Mouse (Mus musculus) C2C12 (cell line): Measurements from ENCODE around the gene Gm49510. TPM values are rescaled to one million over a fixed set of nuclear protein-coding genes. Genes with fewer than 3 reads are reported as not detected.

Source experiments
- H3K27me3 ChIP-seq: one replicate; pipeline ENCODE4 v1.6.1; 2011; ENCODE audit not compliant: control insufficient read depth, insufficient read depth, insufficient read length
- H3K36me3 ChIP-seq: one replicate; pipeline ENCODE4 v1.6.1; 2011; ENCODE audit not compliant: control insufficient read depth, insufficient read depth
- H3K4me3 ChIP-seq: one replicate; pipeline ENCODE4 v1.5.1; 2011; ENCODE audit warnings: mild to moderate bottlenecking, control low read depth; ENCODE audit not compliant: poor library complexity, insufficient read depth, severe bottlenecking
- H3K79me2 ChIP-seq: one replicate; pipeline ENCODE4 v1.6.1; 2011; ENCODE audit not compliant: control insufficient read depth, insufficient read depth
- H3K79me3 ChIP-seq: one replicate; pipeline ENCODE4 v1.6.1; 2011; ENCODE audit warnings: low read depth, control low read depth
- H3ac ChIP-seq: one replicate; pipeline ENCODE3; 2011; ENCODE audit warnings: low read depth; ENCODE audit not compliant: control insufficient read depth, insufficient read length
- CEBPB ChIP-seq: IDR thresholded peaks from one replicate; pipeline ENCODE4 v1.6.1; 2011; ENCODE audit warnings: low read depth, mild to moderate bottlenecking, control low read depth, moderate library complexity
- CTCF ChIP-seq: IDR thresholded peaks from one replicate; pipeline ENCODE4 v1.5.1; 2011; ENCODE audit not compliant: control insufficient read depth, insufficient read depth, insufficient read length
- FOSL1 ChIP-seq: IDR thresholded peaks from one replicate; pipeline ENCODE4 v1.8.0; 2011; ENCODE audit warnings: mild to moderate bottlenecking, low read length; ENCODE audit not compliant: poor library complexity, insufficient read depth, severe bottlenecking
- MAX ChIP-seq: IDR thresholded peaks from one replicate; pipeline ENCODE4 v1.6.1; 2011; ENCODE audit warnings: mild to moderate bottlenecking, control low read depth
- MYOD1 ChIP-seq: IDR thresholded peaks from one replicate; pipeline ENCODE4 v1.6.1; 2011; ENCODE audit warnings: low read depth; ENCODE audit not compliant: control insufficient read depth, insufficient read length
- MYOG ChIP-seq: IDR thresholded peaks from one replicate; pipeline ENCODE4 v1.6.1; 2011; ENCODE audit not compliant: control insufficient read depth, insufficient read length; ENCODE audit errors: extremely low read depth
- USF1 ChIP-seq: IDR thresholded peaks from one replicate; pipeline ENCODE4 v1.6.1; 2011; ENCODE audit warnings: low read depth, mild to moderate bottlenecking, control low read depth, moderate library complexity
- polyA plus RNA-seq: library from polyadenylated mRNA; unstranded; fragments of >200 nt; fragmentation: generic; extraction: Trizol; gene quantifications from one replicate; pipeline ENCODE4 v1.2.1, GENCODE M21; 2012; ENCODE audit warnings: missing spikeins

Gm49510 gene
- polyA plus RNA-seq, 1 experiment = 0.07 TPM

- TF ChIP-seq FOSL1 (no peak), MYOG (no peak), MAX (no peak), CEBPB (no peak), MYOD1 (no peak), CTCF (no peak), USF1 (no peak)
Measured at GRCm38 (mm10) chr15:78859311-78859710, 40.2 kb upstream of the Gm49510 start.

GRCm38 (mm10) chr15:78859714-78860113 is 39.8 kb upstream of the Gm49510 start:
- Histone ChIP-seq H3ac (no peak overlapping the region), H3K79me2 (no peaks in the 10 kb centered on the region), H3K36me3 (no peaks in the 10 kb centered on the region), H3K79me3 (no peaks in the 10 kb centered on the region), H3K27me3 (no peaks in the 10 kb centered on the region), H3K4me3 (no peak overlapping the region)
- TF ChIP-seq FOSL1 (no peak), CTCF (no peak), USF1 (no peak), MAX (no peak), MYOD1 (no peak), CEBPB (no peak), MYOG (no peak)

More at GRCm38 (mm10) chr15:78859311-78859710, 40.2 kb upstream of the Gm49510 start:
- Histone ChIP-seq H3K4me3 (no peak overlapping the region), H3ac (no peak overlapping the region), H3K79me2 (no peaks in the 10 kb centered on the region), H3K79me3 (no peaks in the 10 kb centered on the region), H3K36me3 (no peaks in the 10 kb centered on the region), H3K27me3 (no peaks in the 10 kb centered on the region)

GRCm38 (mm10) chr15:78862280-78862679 is 37.2 kb upstream of the Gm49510 start:
- H3K36me3 ChIP-seq = no peaks in the 10 kb centered on the region
- H3K79me3 ChIP-seq = no peaks in the 10 kb centered on the region
- TF ChIP-seq USF1 (no peak), CEBPB (no peak), FOSL1 (no peak), MAX (no peak), MYOD1 (no peak), MYOG (no peak), CTCF (no peak)
- H3K27me3 ChIP-seq = no peaks in the 10 kb centered on the region
- no peaks in the 10 kb centered on the region for H3K79me2 ChIP-seq
- H3K4me3 ChIP-seq = no peak overlapping the region
- H3ac ChIP-seq = no peak overlapping the region

GRCm38 (mm10) chr15:78863154-78863553 is 36.3 kb upstream of the Gm49510 start:
- no peaks in the 10 kb centered on the region for H3K79me3 ChIP-seq
- H3ac ChIP-seq = no peak overlapping the region

GRCm38 (mm10) chr15:78863852-78864253 is 35.6 kb upstream of the Gm49510 start:
- H3K79me2 ChIP-seq = no peaks in the 10 kb centered on the region
- H3K36me3 ChIP-seq = no peaks in the 10 kb centered on the region
- TF ChIP-seq CTCF (no peak), MYOG (no peak), USF1 (no peak), MAX (no peak), MYOD1 (no peak), FOSL1 (no peak), CEBPB (no peak)
- no peak overlapping the region for H3K4me3 ChIP-seq
- no peak overlapping the region for H3ac ChIP-seq
- H3K79me3 ChIP-seq = no peaks in the 10 kb centered on the region
- no peaks in the 10 kb centered on the region for H3K27me3 ChIP-seq

More at GRCm38 (mm10) chr15:78863154-78863553, 36.3 kb upstream of the Gm49510 start:
- Histone ChIP-seq H3K27me3 (no peaks in the 10 kb centered on the region), H3K4me3 (no peak overlapping the region), H3K36me3 (no peaks in the 10 kb centered on the region), H3K79me2 (no peaks in the 10 kb centered on the region)
- TF ChIP-seq USF1 = peak; percentile 77
- no peak for TF ChIP-seq CTCF
- TF ChIP-seq CEBPB = no peak

GRCm38 (mm10) chr15:78868398-78868797 is 31.1 kb upstream of the Gm49510 start:
- Histone ChIP-seq H3K36me3 (no peaks in the 10 kb centered on the region), H3ac (no peak overlapping the region), H3K79me2 (no peaks in the 10 kb centered on the region), H3K27me3 (no peaks in the 10 kb centered on the region), H3K4me3 (no peak overlapping the region), H3K79me3 (no peaks in the 10 kb centered on the region)
- TF ChIP-seq CTCF (no peak), FOSL1 (no peak), MAX (no peak), USF1 (peak; percentile 75)
